Mouse (Mus musculus) ES-Bruce4 (cell line): Measurements from ENCODE around the gene Angel2.

ENCODE experiments used
- CTCF ChIP-seq: IDR thresholded peaks from one replicate; pipeline ENCODE4 v1.8.1; 2011; ENCODE audit warnings: low read depth, low read length
- EP300 ChIP-seq: IDR thresholded peaks from 2 replicates; pipeline ENCODE4 v1.6.1; 2011; ENCODE audit warnings: low read depth, low read length; ENCODE audit not compliant: insufficient read depth
- POLR2A ChIP-seq: IDR thresholded peaks from one replicate; pipeline ENCODE4 v1.8.1; 2011; ENCODE audit warnings: low read length; ENCODE audit not compliant: insufficient read depth

DNA sequence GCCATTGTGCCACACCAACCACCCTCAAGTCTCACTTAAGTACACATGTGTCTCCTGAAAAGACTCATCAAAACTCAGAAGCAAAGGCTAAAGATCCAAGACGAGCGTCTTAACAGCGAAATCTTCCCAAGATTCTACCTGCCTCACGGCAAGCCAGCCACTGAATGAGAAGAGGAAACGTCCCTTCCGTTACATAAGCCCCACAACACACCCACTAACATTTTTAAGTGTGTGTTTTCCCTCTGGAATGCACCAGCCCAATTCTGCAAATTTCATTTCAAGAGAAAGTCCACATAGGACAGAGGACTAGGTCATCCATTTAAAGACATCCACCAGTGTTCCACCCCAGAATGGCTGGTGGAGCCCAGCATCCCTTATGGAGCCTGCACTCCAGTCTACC lies 14.1 kb upstream of the Angel2 start:
- TF ChIP-seq CTCF (no peak), POLR2A (no peak), EP300 (no peak)
